Mouse (Mus musculus): Measurements from ENCODE around the gene Lca5l. TPM values are rescaled to one million over a fixed set of nuclear protein-coding genes. Genes with fewer than 3 reads are reported as not detected.
"Not testable (repeated sequence)": the region's sequence is repeated elsewhere in the genome, so short reads cannot be mapped to it uniquely, and the experiment has no call there.

Lca5l gene
- polyA plus RNA-seq, 1 experiment from 2014 or later, result 1.1 TPM

DNA sequence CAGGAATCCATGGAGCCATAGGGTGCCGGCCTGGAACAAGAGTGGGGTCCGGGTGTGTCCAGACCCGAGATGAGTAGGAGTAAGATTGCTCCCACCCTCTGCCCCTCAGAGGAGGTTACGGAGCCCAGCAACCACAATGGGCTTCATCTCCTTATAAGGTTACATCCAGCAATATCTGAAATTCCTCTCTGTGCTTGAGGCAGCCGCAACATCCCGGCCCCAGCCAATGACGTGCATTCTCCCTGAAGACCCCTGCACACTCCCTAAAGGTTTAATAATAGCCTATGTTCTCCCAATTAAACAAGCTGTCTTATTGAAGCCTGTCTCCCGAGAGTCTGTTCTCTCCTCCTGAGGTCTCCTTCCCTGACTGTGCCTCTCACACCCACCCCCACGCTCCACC, 42.8 kb downstream of the Lca5l start:
- H3K27ac ChIP-seq (ENCODE audit: low read depth, low read length), result no peak overlapping the region
- ATAC-seq (ENCODE audit: insufficient read depth, low FRiP score, low TSS enrichment) (no peak), DNase-seq (ENCODE audit: low spot score) (no peak)
- no peak overlapping the region for H3K4me2 ChIP-seq (ENCODE audit: low read depth)
- peaks cover 4% of the 10 kb centered on the region; the same call in 1 of the 2 replicates for H3K36me3 ChIP-seq (ENCODE audit: control insufficient read depth, insufficient read depth, low read length)
- no peak overlapping the region for H3K4me3 ChIP-seq (ENCODE audit: low read depth, low read length)
- no peaks in the 10 kb centered on the region for H3K27me3 ChIP-seq (ENCODE audit: control insufficient read depth, insufficient read depth, low read length)
- WGBS, result 82% methylated on average over 9 of the region's 9 CpGs
- no peaks in the 10 kb centered on the region for H3K9me3 ChIP-seq (ENCODE audit: control insufficient read depth, low read length)
- peaks cover 6% of the 10 kb centered on the region for H3K4me1 ChIP-seq (ENCODE audit: control insufficient read depth, insufficient read depth, low read length)
- no peak overlapping the region for H3K9ac ChIP-seq (ENCODE audit: low read length)

DNA sequence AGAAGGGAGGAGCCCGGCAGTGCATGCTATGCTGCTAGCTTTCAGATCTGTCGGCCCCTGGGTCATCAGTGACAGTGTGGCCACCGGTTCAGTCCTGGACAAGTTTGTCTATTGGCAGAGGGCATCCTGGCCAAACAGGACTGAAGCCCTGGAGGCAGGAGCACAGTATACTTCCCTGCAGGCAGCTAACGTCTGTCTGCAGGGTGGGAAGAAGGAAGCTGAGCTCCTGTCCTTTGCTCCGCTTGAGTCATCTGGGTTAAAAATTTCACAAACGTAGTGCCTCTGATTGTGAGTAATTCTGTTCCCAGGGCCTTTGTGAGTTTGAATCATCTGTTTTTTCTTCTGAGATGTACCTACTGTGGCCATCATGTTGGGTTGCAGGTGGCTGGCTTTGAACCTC, 43.2 kb downstream of the Lca5l start:
- H3K9me3 ChIP-seq (ENCODE audit: control insufficient read depth, low read length), result no peaks in the 10 kb centered on the region
- ATAC-seq (ENCODE audit: insufficient read depth, low FRiP score, low TSS enrichment) (no peak), DNase-seq (ENCODE audit: low spot score) (no peak)
- H3K36me3 ChIP-seq (ENCODE audit: control insufficient read depth, insufficient read depth, low read length), result peaks cover 4% of the 10 kb centered on the region; the same call in 1 of the 2 replicates
- H3K4me1 ChIP-seq (ENCODE audit: control insufficient read depth, insufficient read depth, low read length), result peaks cover 6% of the 10 kb centered on the region
- no peak overlapping the region for H3K4me3 ChIP-seq (ENCODE audit: low read depth, low read length)
- no peak overlapping the region for H3K9ac ChIP-seq (ENCODE audit: low read length)
- no peaks in the 10 kb centered on the region for H3K27me3 ChIP-seq (ENCODE audit: control insufficient read depth, insufficient read depth, low read length)
- no peak overlapping the region for H3K27ac ChIP-seq (ENCODE audit: low read depth, low read length)
- no peak overlapping the region for H3K4me2 ChIP-seq (ENCODE audit: low read depth)
- 84% methylated on average over 6 of the region's 6 CpGs for WGBS

DNA sequence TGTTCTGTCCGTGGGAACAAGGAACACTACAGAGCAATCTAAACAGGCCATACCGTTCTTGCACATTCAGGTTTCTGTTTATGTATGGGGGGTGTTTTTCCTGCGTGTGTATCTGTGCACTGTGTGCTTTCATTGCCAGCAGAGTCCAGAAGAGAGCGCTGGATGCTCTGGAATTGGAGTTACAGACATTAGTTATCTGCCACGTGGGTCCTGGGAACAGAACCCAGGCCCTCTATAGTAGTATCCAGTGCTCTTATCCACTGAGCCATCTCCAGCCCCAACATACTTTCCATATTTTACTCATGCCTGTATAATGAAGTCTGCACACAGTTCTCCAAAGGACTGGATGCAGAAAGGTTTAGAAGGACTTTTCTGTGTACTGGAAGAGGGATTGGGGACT, 46.3 kb downstream of the Lca5l start:
- whole genome bisulfite sequencing, result 2% methylated on average over 5 of the region's 5 CpGs
- no peak overlapping the region for H3K27ac ChIP-seq (ENCODE audit: low read depth, low read length)

DNA sequence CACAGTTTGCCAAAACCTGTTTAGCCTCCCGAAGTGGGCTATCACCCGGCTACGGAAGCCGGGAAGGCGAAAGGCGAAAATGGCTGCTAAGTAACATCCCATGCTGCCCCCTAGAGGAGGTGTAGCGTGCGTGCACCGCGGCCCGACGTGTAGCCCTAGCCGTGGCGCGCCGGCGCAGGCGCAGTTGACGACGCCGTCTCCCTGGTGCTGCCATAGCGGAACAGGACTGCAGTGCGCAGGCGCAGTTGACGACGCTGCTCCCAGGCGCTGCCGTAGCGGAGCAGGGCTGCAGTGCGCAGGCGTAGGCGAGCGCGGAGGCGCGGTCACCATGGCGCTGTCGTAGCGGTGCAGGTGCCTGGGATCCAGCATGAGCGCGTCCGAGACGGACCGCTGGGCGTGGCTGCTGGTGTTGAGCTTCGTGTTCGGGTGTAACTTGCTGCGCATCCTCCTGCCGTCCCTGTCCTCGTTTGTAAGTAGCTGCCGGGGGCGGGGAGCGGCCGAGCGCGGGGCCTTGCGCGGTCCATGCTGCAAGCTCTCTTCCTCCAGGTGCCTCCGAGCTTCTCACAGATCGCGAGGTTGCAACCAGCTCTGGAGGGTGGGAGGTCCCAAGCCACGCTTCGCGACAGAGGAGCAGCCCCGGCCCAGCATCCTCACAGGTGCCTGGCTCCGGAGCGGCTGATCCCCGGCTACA, 46.8 kb downstream of the Lca5l start, which contains the start of gene Wrb:
Gene Wrb, plus strand, starts transcription at position 298 of the 691 bp plus-strand sequence.
- no peaks in the 10 kb centered on the region for H3K36me3 ChIP-seq (ENCODE audit: control insufficient read depth, insufficient read depth, low read length)
- ATAC-seq (ENCODE audit: insufficient read depth, low FRiP score, low TSS enrichment), result peak; percentile 90
- H3K9me3 ChIP-seq (ENCODE audit: control insufficient read depth, low read length), result no peaks in the 10 kb centered on the region
- peak within 1 kb of the TSS; percentile 76 for H3K4me2 ChIP-seq (ENCODE audit: low read depth)
- under 1% methylated on average over 68 of the region's 68 CpGs for WGBS
- H3K4me3 ChIP-seq (ENCODE audit: low read depth, low read length), result peak within 1 kb of the TSS; percentile 71
- DNase-seq (ENCODE audit: low spot score), result peak; percentile 100
- H3K4me1 ChIP-seq (ENCODE audit: control insufficient read depth, insufficient read depth, low read length), result peaks cover 6% of the 10 kb centered on the region
- H3K9ac ChIP-seq (ENCODE audit: low read length), result peak within 1 kb of the TSS; percentile 67
- no peak within 1 kb of the TSS for H3K27ac ChIP-seq (ENCODE audit: low read depth, low read length)
- H3K27me3 ChIP-seq (ENCODE audit: control insufficient read depth, insufficient read depth, low read length), result no peaks in the 10 kb centered on the region

More for the DNA sequence above, 46.3 kb downstream of the Lca5l start:
- Histone ChIP-seq H3K4me3 (ENCODE audit: low read depth, low read length) (peak overlapping the region; percentile 71), H3K9ac (ENCODE audit: low read length) (peak overlapping the region; percentile 67), H3K4me2 (ENCODE audit: low read depth) (peak overlapping the region; percentile 76), H3K9me3 (ENCODE audit: control insufficient read depth, low read length) (no peaks in the 10 kb centered on the region), H3K4me1 (ENCODE audit: control insufficient read depth, insufficient read depth, low read length) (peaks cover 6% of the 10 kb centered on the region), H3K27me3 (ENCODE audit: control insufficient read depth, insufficient read depth, low read length) (no peaks in the 10 kb centered on the region), H3K36me3 (ENCODE audit: control insufficient read depth, insufficient read depth, low read length) (no peaks in the 10 kb centered on the region)
- DNase-seq (ENCODE audit: low spot score) (no peak), ATAC-seq (ENCODE audit: insufficient read depth, low FRiP score, low TSS enrichment) (0 out of 2 replicates have a peak, but pooled peaks have one; percentile 3)

DNA sequence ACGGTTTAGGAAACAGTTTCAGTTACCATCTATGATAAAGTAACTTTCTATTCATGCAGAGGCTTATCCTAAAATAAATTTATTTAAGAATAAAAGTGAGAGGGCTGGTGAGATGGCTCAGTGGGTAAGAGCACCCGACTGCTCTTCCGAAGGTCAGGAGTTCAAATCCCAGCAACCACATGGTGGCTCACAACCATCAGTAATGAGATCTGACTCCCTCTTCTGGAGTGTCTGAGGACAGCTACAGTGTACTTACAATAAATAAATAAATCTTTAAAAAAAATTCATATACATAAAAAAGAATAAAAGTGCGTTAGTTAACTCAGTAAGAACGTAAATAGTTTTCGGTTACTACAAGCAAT, 47.3 kb downstream of the Lca5l start:
- not testable (repeated sequence) for H3K36me3 ChIP-seq (ENCODE audit: control insufficient read depth, insufficient read depth, low read length); H3K27ac ChIP-seq (ENCODE audit: low read depth, low read length); H3K9me3 ChIP-seq (ENCODE audit: control insufficient read depth, low read length); H3K4me3 ChIP-seq (ENCODE audit: low read depth, low read length); DNase-seq (ENCODE audit: low spot score); H3K27me3 ChIP-seq (ENCODE audit: control insufficient read depth, insufficient read depth, low read length); H3K4me1 ChIP-seq (ENCODE audit: control insufficient read depth, insufficient read depth, low read length); H3K4me2 ChIP-seq (ENCODE audit: low read depth); H3K9ac ChIP-seq (ENCODE audit: low read length)
- ATAC-seq (ENCODE audit: insufficient read depth, low FRiP score, low TSS enrichment), result peak; percentile 45
- 30% methylated on average over 6 of the region's 6 CpGs for WGBS

DNA sequence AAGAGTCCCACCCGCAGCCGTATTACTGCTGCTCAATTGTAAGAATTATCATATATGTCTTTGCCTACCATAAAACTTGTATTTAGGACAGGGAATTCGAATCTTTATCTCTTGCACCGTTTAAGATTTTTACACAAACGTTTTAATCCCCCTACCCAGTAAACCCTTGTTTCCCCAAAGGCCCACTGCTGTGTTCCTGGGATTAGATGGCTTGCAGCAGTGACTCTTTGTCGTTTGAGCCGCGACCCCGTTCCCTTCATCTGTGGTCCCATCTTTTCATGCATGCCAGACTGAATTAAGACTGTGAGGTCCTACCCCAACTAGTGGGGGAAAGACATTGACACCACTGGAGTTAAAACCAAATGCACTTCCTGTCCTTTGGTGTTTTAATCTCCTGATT, 63.6 kb downstream of the Lca5l start:
- no peaks in the 10 kb centered on the region for H3K27me3 ChIP-seq (ENCODE audit: control insufficient read depth, insufficient read depth, low read length)
- peak overlapping the region; percentile 82 for H3K9ac ChIP-seq (ENCODE audit: low read length)
- peak overlapping the region; percentile 97 for H3K4me3 ChIP-seq (ENCODE audit: low read depth, low read length)
- peaks cover 14% of the 10 kb centered on the region for H3K36me3 ChIP-seq (ENCODE audit: control insufficient read depth, insufficient read depth, low read length)
- H3K4me2 ChIP-seq (ENCODE audit: low read depth), result peak overlapping the region; percentile 70
- H3K9me3 ChIP-seq (ENCODE audit: control insufficient read depth, low read length), result no peaks in the 10 kb centered on the region
- ATAC-seq (ENCODE audit: insufficient read depth, low FRiP score, low TSS enrichment), result no peak
- WGBS, result 4% methylated on average over 9 of the region's 9 CpGs
- H3K4me1 ChIP-seq (ENCODE audit: control insufficient read depth, insufficient read depth, low read length), result peaks cover 13% of the 10 kb centered on the region
- H3K27ac ChIP-seq (ENCODE audit: low read depth, low read length), result peak overlapping the region; percentile 92
- no peak for DNase-seq (ENCODE audit: low spot score)

DNA sequence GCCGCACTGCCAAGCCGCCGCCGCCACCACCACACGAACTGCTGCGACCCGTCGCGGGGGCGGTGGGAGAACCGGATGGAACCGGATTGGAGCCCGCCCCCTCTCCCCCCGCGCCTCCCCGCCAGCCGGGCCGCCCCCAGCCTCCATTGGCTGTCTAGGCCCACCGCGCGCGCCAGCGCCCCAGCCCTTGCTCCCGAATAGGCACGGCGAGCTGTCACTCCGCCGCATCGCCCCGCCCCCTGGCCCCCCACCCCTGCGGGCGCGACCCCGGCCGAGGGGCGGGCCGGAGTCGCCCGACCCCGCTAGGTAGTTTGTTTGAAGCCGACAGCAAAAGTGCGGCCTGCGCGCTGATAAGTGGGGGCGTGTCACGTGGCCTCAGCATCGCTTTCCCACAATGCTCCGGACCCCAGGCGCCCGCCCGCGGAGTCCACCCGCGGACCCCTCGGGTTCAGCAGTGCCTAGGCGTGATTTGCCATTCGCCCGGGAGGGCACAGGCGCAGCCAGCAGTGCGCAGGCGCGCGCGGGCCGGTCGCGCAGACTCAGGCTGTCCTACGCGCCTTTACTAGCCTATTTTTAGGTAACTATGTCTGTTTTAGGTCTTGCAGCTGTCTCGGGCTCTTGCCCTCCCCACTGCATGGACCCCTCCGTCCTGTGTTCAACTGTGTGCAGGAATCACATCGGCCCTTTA, 64.3 kb downstream of the Lca5l start, which contains the start of gene Hmgn1:
Gene Hmgn1, minus strand, starts transcription at position 73 of the 688 bp plus-strand sequence.
- Histone ChIP-seq H3K27ac (ENCODE audit: low read depth, low read length) (peak within 1 kb of the TSS; percentile 97), H3K36me3 (ENCODE audit: control insufficient read depth, insufficient read depth, low read length) (peaks cover 16% of the 10 kb centered on the region), H3K9me3 (ENCODE audit: control insufficient read depth, low read length) (no peaks in the 10 kb centered on the region), H3K9ac (ENCODE audit: low read length) (peak within 1 kb of the TSS; percentile 99), H3K4me3 (ENCODE audit: low read depth, low read length) (peak within 1 kb of the TSS; percentile 97), H3K27me3 (ENCODE audit: control insufficient read depth, insufficient read depth, low read length) (no peaks in the 10 kb centered on the region), H3K4me2 (ENCODE audit: low read depth) (peak within 1 kb of the TSS; percentile 92), H3K4me1 (ENCODE audit: control insufficient read depth, insufficient read depth, low read length) (peaks cover 13% of the 10 kb centered on the region)
- under 1% methylated on average over 55 of the region's 72 CpGs for WGBS
- ATAC-seq (ENCODE audit: insufficient read depth, low FRiP score, low TSS enrichment), result peak; percentile 96
- peak; percentile 98 for DNase-seq (ENCODE audit: low spot score)

DNA sequence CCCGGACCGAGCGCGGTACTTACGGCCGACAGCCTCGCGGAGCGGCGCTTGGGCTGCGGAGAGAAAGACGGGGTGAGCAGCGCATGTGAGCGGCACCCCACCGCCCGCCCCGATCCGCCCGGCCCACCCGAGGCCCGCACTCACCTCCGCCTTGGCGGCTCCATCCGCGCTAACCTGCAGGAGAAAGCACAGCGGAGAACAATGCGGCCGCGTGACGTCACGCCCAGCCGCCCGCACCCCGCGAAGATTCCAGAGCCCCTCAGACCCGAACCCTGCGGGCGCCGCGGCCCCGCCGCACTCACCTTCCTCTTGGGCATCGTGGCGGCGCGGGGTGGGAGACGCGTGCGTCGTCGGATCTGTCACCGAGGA, 64.8 kb downstream of the Lca5l start:
- under 1% methylated on average over 48 of the region's 52 CpGs for WGBS
- Histone ChIP-seq H3K9ac (ENCODE audit: low read length) (peak overlapping the region; percentile 99), H3K9me3 (ENCODE audit: control insufficient read depth, low read length) (no peaks in the 10 kb centered on the region), H3K4me1 (ENCODE audit: control insufficient read depth, insufficient read depth, low read length) (peaks cover 13% of the 10 kb centered on the region), H3K27ac (ENCODE audit: low read depth, low read length) (peak overlapping the region; percentile 97), H3K4me2 (ENCODE audit: low read depth) (peak overlapping the region; percentile 92), H3K4me3 (ENCODE audit: low read depth, low read length) (peak overlapping the region; percentile 97), H3K36me3 (ENCODE audit: control insufficient read depth, insufficient read depth, low read length) (peaks cover 20% of the 10 kb centered on the region), H3K27me3 (ENCODE audit: control insufficient read depth, insufficient read depth, low read length) (no peaks in the 10 kb centered on the region)
- DNase-seq (ENCODE audit: low spot score) (no peak), ATAC-seq (ENCODE audit: insufficient read depth, low FRiP score, low TSS enrichment) (peak; percentile 77)
